ENCODE assay signal across 23 mouse cellular contexts in the genomic region with DNA sequence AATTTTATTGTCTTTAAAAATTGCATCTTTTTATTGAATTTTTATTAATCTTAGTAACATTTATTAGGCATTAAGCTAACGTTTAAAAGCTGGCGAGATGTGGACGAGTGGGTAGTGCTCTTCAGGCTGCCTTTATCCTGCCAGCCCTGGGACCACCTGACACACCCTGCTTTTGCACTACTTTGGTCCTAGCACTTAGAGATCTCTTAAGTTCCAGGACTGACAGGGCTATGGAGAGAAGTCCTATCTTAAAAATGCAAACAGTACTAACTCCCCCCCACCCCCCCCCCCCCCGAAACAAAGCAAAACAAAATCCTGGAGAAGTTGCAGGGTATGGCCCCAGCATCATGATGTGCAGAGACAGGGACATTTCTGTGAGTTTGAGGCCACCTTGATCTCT.
"Had no signal": no experiment of that assay in that cellular context is flagged by ENCODE, and none has a peak within 500 bp of the region (broad histone marks: within the 10 kb centered on the region; RNA-seq: fewer than 3 reads in every experiment).

No protein-coding gene starts in this region.

- H3K4me1 ChIP-seq: heart, embryonic 10.5 days; heart, embryonic 12.5 days; hindbrain, embryonic 13.5 days; hindbrain, embryonic 15.5 days; kidney, embryonic 15.5 days; limb, embryonic 13.5 days; limb, embryonic 15.5 days; liver, embryonic 12.5 days had no signal

- H3K4me2 ChIP-seq: heart, embryonic 12.5 days; hindbrain, embryonic 13.5 days; hindbrain, embryonic 15.5 days; kidney, embryonic 15.5 days; limb, embryonic 13.5 days; limb, embryonic 15.5 days; liver, embryonic 12.5 days had no signal

- H3K9me3 ChIP-seq: heart, embryonic 10.5 days; heart, embryonic 12.5 days; hindbrain, embryonic 13.5 days; hindbrain, embryonic 15.5 days; kidney, embryonic 15.5 days; limb, embryonic 13.5 days; limb, embryonic 15.5 days; liver, embryonic 12.5 days had no signal

- H3K9ac ChIP-seq: heart, embryonic 12.5 days; hindbrain, embryonic 13.5 days; hindbrain, embryonic 15.5 days; kidney, embryonic 15.5 days; limb, embryonic 13.5 days; limb, embryonic 15.5 days; liver, embryonic 12.5 days had no signal

- H3K4me3 ChIP-seq: heart, embryonic 10.5 days; heart, embryonic 12.5 days; hindbrain, embryonic 13.5 days; hindbrain, embryonic 15.5 days; kidney, embryonic 15.5 days; limb, embryonic 13.5 days; limb, embryonic 15.5 days; liver, embryonic 12.5 days had no signal

- DNase-seq: gastrocnemius, postnatal 14 days; gastrocnemius, postnatal 36 days; heart, adult 18-20 months; heart, postnatal 10 days; kidney, adult 11 months; kidney, adult 2 months; kidney, adult 9 months; kidney, postnatal 14 days; kidney, postnatal 36 days; layer of hippocampus, adult 9-11 months; layer of hippocampus, postnatal 36 days; left cerebral cortex, postnatal 4 days had no signal

- H3K27me3 ChIP-seq: heart, embryonic 12.5 days; hindbrain, embryonic 13.5 days; hindbrain, embryonic 15.5 days; kidney, embryonic 15.5 days; limb, embryonic 13.5 days; limb, embryonic 15.5 days; liver, embryonic 12.5 days had no signal

- ATAC-seq: hindbrain, postnatal 0 days; intestine, embryonic 16.5 days; liver, embryonic 12.5 days had no signal

- H3K27ac ChIP-seq: heart, embryonic 10.5 days; hindbrain, embryonic 13.5 days; hindbrain, embryonic 15.5 days; hindbrain, postnatal 0 days; kidney, embryonic 15.5 days; kidney, postnatal 0 days; limb, embryonic 13.5 days; limb, embryonic 15.5 days; liver, embryonic 12.5 days had no signal
